Mouse (Mus musculus) stomach, embryonic 14.5 days (tissue): ENCODE measurements around the gene Kcnip1. TPM values are rescaled to one million over a fixed set of nuclear protein-coding genes. Genes with fewer than 3 reads are reported as not detected.

Experiments used
- ATAC-seq: fragments of 200-750 bp; cut with Nextera tagmentation; 2 replicates; pipeline ENCODE4 v1.8.0; 2017; ENCODE audit warnings: low read depth, moderate TSS enrichment; ENCODE audit not compliant: insufficient number of reproducible peaks, insufficient read depth, low FRiP score
- H3K27ac ChIP-seq: fragments of 300-500 bp; sonication (generic); 2 replicates; pipeline ENCODE4 v1.5.1; 2014; ENCODE audit warnings: mild to moderate bottlenecking, low read length, moderate library complexity, mixed read lengths
- H3K27me3 ChIP-seq: fragments of 300-500 bp; sonication (generic); 2 replicates; pipeline ENCODE4 v1.6.1; 2014; ENCODE audit warnings: low read length, control low read depth, mixed read lengths; ENCODE audit not compliant: control insufficient read depth, insufficient read depth
- H3K36me3 ChIP-seq: fragments of 300-500 bp; sonication (generic); 2 replicates; pipeline ENCODE4 v1.6.1; 2014; ENCODE audit warnings: mild to moderate bottlenecking, control low read depth, low read length, moderate library complexity, mixed read lengths; ENCODE audit not compliant: control insufficient read depth, insufficient read depth
- H3K4me1 ChIP-seq: fragments of 300-500 bp; sonication (generic); 2 replicates; pipeline ENCODE4 v1.6.1; 2014; ENCODE audit warnings: low read length, control low read depth, mixed read lengths; ENCODE audit not compliant: control insufficient read depth, insufficient read depth
- H3K4me2 ChIP-seq: fragments of 300-500 bp; sonication (generic); replicated peaks from 2 replicates; pipeline ENCODE4 v1.6.1; 2014; ENCODE audit warnings: low read depth, low read length, control low read depth
- H3K4me3 ChIP-seq: fragments of 300-500 bp; sonication (generic); 2 replicates; pipeline ENCODE4 v1.5.1; 2014; ENCODE audit warnings: low read depth, low read length, control low read depth
- H3K9ac ChIP-seq: fragments of 300-500 bp; sonication (generic); replicated peaks from 2 replicates; pipeline ENCODE4 v1.6.1; 2014; ENCODE audit warnings: low read depth, mild to moderate bottlenecking, control low read depth, low read length, moderate library complexity, mixed read lengths
- H3K9me3 ChIP-seq: fragments of 300-500 bp; sonication (generic); 2 replicates; pipeline ENCODE4 v1.6.1; 2016; ENCODE audit warnings: low read depth, low read length, control low read depth; ENCODE audit not compliant: control insufficient read depth
- WGBS: fragments of 180-500 bp; shearing (Covaris S2); extraction: QIAGEN DNeasy Blood & Tissue Kit; methylation state at CpG from one replicate; pipeline ENCODE4 v1.1.7; 2014; 5-methylcytosine and 5-hydroxymethylcytosine counted together
- polyA plus RNA-seq: library from polyadenylated mRNA; unstranded; fragments of >200 nt; fragmentation: Nextera tagmentation; extraction: Ambion mirVana; gene quantifications from 2 replicates; pipeline ENCODE4 v1.2.1, GENCODE M21; 2014

Kcnip1 gene
- polyA plus RNA-seq, 1 experiment from 2014 or later, result 11.1 TPM

DNA sequence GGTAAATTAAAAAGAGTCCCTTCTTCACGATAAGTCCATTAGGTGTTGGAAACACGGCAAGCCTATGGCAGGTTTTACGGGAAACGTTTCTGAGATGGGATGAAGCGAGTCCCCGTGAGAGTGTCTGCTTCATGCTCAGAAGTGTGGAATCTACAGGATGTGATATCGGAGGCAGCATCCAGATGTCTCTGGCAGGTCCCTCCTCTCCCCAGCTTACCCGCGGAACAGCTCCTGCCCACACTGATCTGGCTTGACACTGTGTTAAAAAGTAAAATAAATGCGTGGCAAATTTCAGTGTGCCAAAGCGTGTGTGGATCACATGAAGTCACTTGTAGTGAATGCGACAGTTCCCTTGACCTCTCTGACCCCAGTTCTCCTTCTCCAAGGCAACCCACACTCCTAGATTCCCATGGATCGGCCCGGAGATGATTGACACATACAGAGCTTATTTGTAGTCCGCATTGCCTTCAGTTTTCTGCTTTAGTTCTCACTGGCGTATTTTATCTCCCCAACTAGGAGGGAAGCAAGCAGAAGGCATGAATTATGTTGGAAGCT lies 231.7 kb downstream of the Kcnip1 start:
- WGBS, result 74% methylated on average over 16 of the region's 16 CpGs
- Histone ChIP-seq H3K9me3 (no peaks in the 10 kb centered on the region), H3K27ac (no peak overlapping the region), H3K9ac (no peak overlapping the region), H3K4me1 (no peaks in the 10 kb centered on the region), H3K4me3 (no peak overlapping the region), H3K27me3 (no peaks in the 10 kb centered on the region), H3K4me2 (no peak overlapping the region), H3K36me3 (no peaks in the 10 kb centered on the region)
- no peak for ATAC-seq

DNA sequence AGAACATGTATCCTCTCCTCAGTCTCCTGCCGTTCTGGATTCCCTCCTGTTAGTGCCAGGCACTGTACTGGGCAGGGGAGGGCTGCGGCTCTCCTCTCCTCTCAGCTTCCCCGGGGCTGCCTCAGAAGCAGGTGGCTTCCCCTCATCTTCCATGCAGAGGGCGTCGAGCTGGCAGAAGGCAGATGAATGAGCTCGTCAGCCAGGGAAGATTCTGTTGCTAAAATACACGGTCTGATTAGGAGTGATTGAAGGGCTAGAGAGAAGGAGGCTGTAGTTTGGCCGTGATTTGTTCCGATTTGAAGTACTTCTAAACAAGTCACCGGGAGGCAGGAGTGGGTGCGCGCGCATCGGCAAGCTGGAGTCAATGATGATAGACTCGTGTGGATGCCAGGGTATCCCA lies 236.3 kb downstream of the Kcnip1 start:
- Histone ChIP-seq H3K36me3 (no peaks in the 10 kb centered on the region), H3K4me3 (no peak overlapping the region), H3K4me2 (no peak overlapping the region), H3K9ac (no peak overlapping the region), H3K27me3 (no peaks in the 10 kb centered on the region), H3K4me1 (no peaks in the 10 kb centered on the region), H3K9me3 (no peaks in the 10 kb centered on the region), H3K27ac (no peak overlapping the region)
- no peak for ATAC-seq
- WGBS, result 33% methylated on average over 15 of the region's 15 CpGs

DNA sequence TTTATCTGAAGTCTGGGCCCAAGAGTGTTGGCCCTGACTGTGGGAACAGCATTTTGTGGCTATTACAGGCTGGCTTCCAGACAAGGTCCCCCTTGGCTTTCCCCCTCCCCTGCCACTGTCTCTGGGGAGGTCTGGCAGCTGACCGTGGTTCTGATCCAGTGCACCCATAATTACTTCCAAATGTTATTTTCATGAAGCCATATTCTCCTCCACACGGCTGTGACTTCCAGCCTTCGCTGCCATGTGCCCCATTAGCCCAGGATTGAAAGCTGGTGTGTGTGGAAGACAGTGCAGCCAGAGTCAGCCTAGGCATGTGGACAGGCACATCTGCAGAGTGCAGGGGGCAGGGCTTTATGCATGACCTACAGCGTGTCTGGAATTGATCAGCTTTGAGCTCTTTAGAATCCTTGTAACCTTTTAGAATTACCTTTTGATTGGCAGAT lies 240.5 kb downstream of the Kcnip1 start:
- ATAC-seq, result no peak
- no peak overlapping the region for H3K9ac ChIP-seq
- H3K9me3 ChIP-seq, result no peaks in the 10 kb centered on the region
- peaks cover 2% of the 10 kb centered on the region; the same call in 1 of the 2 replicates for H3K4me1 ChIP-seq
- H3K4me3 ChIP-seq, result no peak overlapping the region
- no peaks in the 10 kb centered on the region for H3K27me3 ChIP-seq
- WGBS, result 51% methylated on average over 4 of the region's 4 CpGs
- H3K36me3 ChIP-seq, result no peaks in the 10 kb centered on the region
- H3K27ac ChIP-seq, result no peak overlapping the region
- H3K4me2 ChIP-seq, result no peak overlapping the region

DNA sequence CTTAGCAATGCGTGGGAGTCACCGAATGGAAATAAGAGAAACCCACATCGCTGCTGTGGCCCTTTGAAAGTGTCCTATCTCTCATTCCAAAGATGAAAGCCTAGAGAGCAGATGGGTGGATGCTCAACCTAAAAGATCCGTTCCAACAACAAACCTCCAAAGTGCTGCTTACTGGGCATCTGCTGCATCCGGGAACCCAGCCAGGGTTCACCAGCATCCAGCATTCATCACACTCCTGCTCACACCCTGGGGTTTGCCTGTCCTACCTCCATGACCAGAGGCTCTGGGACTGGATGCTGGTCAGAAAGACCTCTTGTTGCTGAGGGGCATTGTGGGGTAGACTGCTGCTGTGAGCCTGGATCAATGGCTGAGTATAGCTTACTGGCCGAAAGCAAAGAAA lies 241.4 kb downstream of the Kcnip1 start:
- 90% methylated on average over 6 of the region's 6 CpGs for WGBS
- no peaks in the 10 kb centered on the region for H3K36me3 ChIP-seq
- no peak overlapping the region for H3K9ac ChIP-seq
- no peaks in the 10 kb centered on the region for H3K27me3 ChIP-seq
- no peak overlapping the region for H3K4me3 ChIP-seq
- no peaks in the 10 kb centered on the region for H3K9me3 ChIP-seq
- no peak overlapping the region for H3K27ac ChIP-seq
- no peak overlapping the region for H3K4me2 ChIP-seq
- H3K4me1 ChIP-seq, result peaks cover 5% of the 10 kb centered on the region; the same call in 1 of the 2 replicates
- ATAC-seq, result no peak

DNA sequence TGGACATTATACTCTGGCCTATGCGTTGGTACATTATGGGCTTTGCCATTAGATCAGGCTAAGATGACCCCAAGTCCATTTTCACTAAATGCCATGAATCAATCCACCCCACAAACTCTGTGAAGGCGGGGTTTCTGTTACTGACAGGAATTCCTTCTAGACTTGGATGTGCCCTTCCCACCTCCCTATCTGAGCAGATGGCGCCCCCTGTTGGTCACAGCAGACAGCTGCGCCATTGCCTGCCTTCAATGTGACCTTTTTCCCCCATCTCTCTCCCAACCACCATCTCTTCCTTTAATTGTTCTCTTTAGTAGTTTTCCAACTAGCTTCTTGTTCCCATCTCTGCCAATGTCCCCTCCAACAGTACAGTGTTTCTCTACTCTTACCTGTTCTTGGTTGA lies 243.0 kb downstream of the Kcnip1 start:
- no peak for ATAC-seq
- Histone ChIP-seq H3K9ac (no peak overlapping the region), H3K27ac (no peak overlapping the region), H3K4me2 (no peak overlapping the region), H3K36me3 (no peaks in the 10 kb centered on the region), H3K9me3 (no peaks in the 10 kb centered on the region), H3K4me1 (peaks cover 5% of the 10 kb centered on the region; the same call in 1 of the 2 replicates), H3K27me3 (no peaks in the 10 kb centered on the region), H3K4me3 (no peak overlapping the region)
- WGBS, result 83% methylated on average over 4 of the region's 4 CpGs

DNA sequence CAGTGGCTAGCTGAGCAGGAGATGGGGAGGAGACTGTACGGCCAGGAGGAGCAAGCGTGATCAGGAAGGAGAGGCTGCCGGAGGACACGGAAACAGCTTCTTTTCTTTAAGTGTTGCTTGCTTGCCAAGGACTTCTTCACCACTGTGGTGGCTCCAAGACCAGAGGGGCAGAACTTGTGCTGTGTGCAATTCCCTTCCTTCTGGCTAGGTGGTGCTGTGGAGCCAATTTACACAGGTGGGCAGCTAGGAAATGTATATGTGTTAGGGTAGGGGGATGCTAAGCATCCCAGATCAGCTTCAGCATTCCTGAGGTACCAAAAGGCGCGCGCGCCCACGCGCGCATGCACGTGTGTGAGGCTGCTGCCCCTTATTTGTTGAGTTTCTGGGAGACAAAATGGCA lies 243.5 kb downstream of the Kcnip1 start:
- H3K36me3 ChIP-seq, result no peaks in the 10 kb centered on the region
- no peaks in the 10 kb centered on the region for H3K27me3 ChIP-seq
- 93% methylated on average over 12 of the region's 12 CpGs for WGBS
- peaks cover 7% of the 10 kb centered on the region for H3K4me1 ChIP-seq
- H3K9me3 ChIP-seq, result no peaks in the 10 kb centered on the region
- H3K4me2 ChIP-seq, result no peak overlapping the region
- H3K27ac ChIP-seq, result no peak overlapping the region
- H3K9ac ChIP-seq, result no peak overlapping the region
- ATAC-seq, result no peak
- no peak overlapping the region for H3K4me3 ChIP-seq

DNA sequence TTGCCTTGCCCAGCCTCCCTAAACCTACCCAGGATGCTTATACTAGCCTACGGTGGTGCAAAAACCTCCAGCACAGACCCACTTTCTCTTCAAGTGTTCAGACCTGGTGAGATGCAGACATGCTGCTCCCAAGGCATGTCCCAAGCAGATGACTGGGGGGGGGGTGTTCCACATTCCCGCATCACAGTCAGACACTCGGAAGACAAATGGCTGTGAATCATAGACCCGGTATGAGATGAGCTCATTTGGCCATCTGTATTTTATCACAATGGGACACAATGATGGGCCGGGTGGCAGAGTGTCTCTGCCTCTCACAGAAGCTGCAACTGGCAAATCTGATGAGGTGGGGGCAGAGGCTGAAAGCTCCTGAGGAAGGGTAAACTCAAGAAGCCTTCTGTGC lies 244.2 kb downstream of the Kcnip1 start:
- Histone ChIP-seq H3K27ac (no peak overlapping the region), H3K9me3 (no peaks in the 10 kb centered on the region), H3K9ac (no peak overlapping the region), H3K36me3 (no peaks in the 10 kb centered on the region), H3K4me2 (no peak overlapping the region), H3K4me3 (no peak overlapping the region), H3K27me3 (no peaks in the 10 kb centered on the region), H3K4me1 (peaks cover 13% of the 10 kb centered on the region)
- no peak for ATAC-seq
- 47% methylated on average over 5 of the region's 5 CpGs for WGBS

DNA sequence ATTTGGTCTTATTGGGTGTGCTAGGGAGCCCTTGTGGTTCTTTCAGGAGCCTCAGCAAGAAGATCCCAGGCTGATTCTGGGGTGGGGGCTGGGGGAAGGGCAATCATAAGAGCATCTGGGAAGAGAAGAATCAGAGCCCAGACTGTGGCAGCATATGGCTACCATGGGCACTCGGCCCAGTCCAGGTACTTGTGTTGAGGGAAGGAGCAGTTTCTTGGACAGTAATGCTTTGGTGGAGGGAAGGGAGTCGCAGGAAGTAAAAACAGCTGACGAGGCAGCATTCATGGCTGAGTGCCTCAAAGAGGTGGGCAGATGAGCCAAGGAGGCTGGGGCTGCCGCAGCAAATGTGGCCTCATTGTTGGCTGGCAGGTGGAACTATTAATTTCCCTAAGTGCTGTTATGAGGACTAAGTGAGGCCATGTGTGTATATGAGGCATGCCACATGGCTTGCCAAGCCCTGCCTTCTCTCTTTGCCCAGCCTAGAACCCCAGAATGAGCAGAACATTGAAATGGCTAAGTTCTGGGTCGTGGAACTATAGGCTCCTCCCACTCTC lies 245.5 kb downstream of the Kcnip1 start:
- Histone ChIP-seq H3K9ac (no peak overlapping the region), H3K4me1 (peaks cover 13% of the 10 kb centered on the region), H3K36me3 (no peaks in the 10 kb centered on the region), H3K4me3 (no peak overlapping the region), H3K4me2 (no peak overlapping the region), H3K27me3 (no peaks in the 10 kb centered on the region), H3K9me3 (no peaks in the 10 kb centered on the region), H3K27ac (no peak overlapping the region)
- WGBS, result 71% methylated on average over 5 of the region's 5 CpGs
- ATAC-seq, result no peak

DNA sequence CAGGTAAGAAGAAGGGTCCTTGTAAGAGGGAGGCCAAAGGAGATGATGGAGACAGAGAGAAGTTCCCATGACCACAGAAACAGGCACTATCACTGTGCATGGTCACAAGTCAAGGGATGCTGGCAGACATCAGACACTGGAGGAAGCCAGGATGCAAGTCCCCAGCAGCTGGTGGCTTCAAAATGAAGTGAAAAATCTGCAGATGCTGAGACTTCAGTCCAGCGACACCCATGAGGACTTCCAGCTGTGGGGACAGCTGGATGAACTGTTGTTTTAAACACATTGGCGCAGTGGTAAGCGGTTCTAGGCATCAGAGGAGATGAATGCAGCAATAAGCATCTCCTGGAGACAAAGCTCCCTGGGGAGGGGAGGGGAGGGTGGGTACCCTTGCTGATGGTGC lies 246.6 kb downstream of the Kcnip1 start:
- no peak overlapping the region for H3K9ac ChIP-seq
- WGBS, result 58% methylated on average over 3 of the region's 3 CpGs
- H3K36me3 ChIP-seq, result no peaks in the 10 kb centered on the region
- ATAC-seq, result no peak
- H3K27me3 ChIP-seq, result no peaks in the 10 kb centered on the region
- H3K27ac ChIP-seq, result no peak overlapping the region
- H3K4me3 ChIP-seq, result no peak overlapping the region
- peaks cover 13% of the 10 kb centered on the region for H3K4me1 ChIP-seq
- H3K4me2 ChIP-seq, result no peak overlapping the region
- H3K9me3 ChIP-seq, result no peaks in the 10 kb centered on the region
